Mouse (Mus musculus): ENCODE measurements around the gene Hsd11b1.
A peak's percentile ranks its signal among the peaks of the same experiment; 100 is the strongest.

Gene Hsd11b1

GRCm38 (mm10) chr1:193201383-193201778 is 62.5 kb downstream of the Hsd11b1 start, which contains the start of gene Traf3ip3:
Gene Traf3ip3, minus strand, starts transcription at chr1:193201703.
- DNase-seq (ENCODE audit: low read depth, low spot score), result no peak

GRCm38 (mm10) chr1:193200640-193201382 is 63.1 kb downstream of the Hsd11b1 start:
- no peak for DNase-seq (ENCODE audit: low read depth, low spot score)

- no peak for DNase-seq (ENCODE audit: low read depth, low spot score)
These were observed 65.6 kb downstream of the Hsd11b1 start for GRCm38 (mm10) chr1:193198312-193198711.

- DNase-seq (ENCODE audit: low read depth, low spot score), result no peak
These were observed 66.2 kb downstream of the Hsd11b1 start for GRCm38 (mm10) chr1:193197494-193198205.

- DNase-seq (ENCODE audit: low read depth, low spot score), result no peak
These were observed 68.6 kb downstream of the Hsd11b1 start for GRCm38 (mm10) chr1:193195169-193195810.

GRCm38 (mm10) chr1:193194416-193195140 is 69.3 kb downstream of the Hsd11b1 start:
- DNase-seq (ENCODE audit: low read depth, low spot score), result no peak

GRCm38 (mm10) chr1:193191675-193192283 is 72.1 kb downstream of the Hsd11b1 start:
- DNase-seq (ENCODE audit: low read depth, low spot score), result no peak

GRCm38 (mm10) chr1:193189771-193190170 is 74.1 kb downstream of the Hsd11b1 start:
- no peak for DNase-seq (ENCODE audit: low read depth, low spot score)

- DNase-seq (ENCODE audit: low read depth, low spot score), result peak; percentile 20
These were observed 74.7 kb downstream of the Hsd11b1 start for GRCm38 (mm10) chr1:193189151-193189621.

- no peak for DNase-seq (ENCODE audit: low read depth, low spot score)
These were observed 75.6 kb downstream of the Hsd11b1 start for GRCm38 (mm10) chr1:193188257-193188656.

GRCm38 (mm10) chr1:193181104-193181503 is 82.8 kb downstream of the Hsd11b1 start:
- DNase-seq (ENCODE audit: low read depth, low spot score), result no peak

GRCm38 (mm10) chr1:193174143-193174733 is 89.6 kb downstream of the Hsd11b1 start:
- DNase-seq (ENCODE audit: low read depth, low spot score), result no peak

GRCm38 (mm10) chr1:193173810-193174129 is 90.1 kb downstream of the Hsd11b1 start:
- no peak for DNase-seq (ENCODE audit: low read depth, low spot score)

- DNase-seq (ENCODE audit: low read depth, low spot score), result peak; percentile 99
These were observed 90.7 kb downstream of the Hsd11b1 start for GRCm38 (mm10) chr1:193172991-193173809.
